Mouse (Mus musculus) layer of hippocampus, postnatal 36 days (tissue): Measurements from ENCODE around the gene Itga10. TPM values are rescaled to one million over a fixed set of nuclear protein-coding genes. Genes with fewer than 3 reads are reported as not detected.
A peak's percentile ranks its signal among the peaks of the same experiment; 100 is the strongest.
"Not testable (repeated sequence)": the region's sequence is repeated elsewhere in the genome, so short reads cannot be mapped to it uniquely, and the experiment has no call there.

Experiments used
- DNase-seq, 2 experiments: peaks; one replicate each; pipeline ENCODE4 v3.0.0; 2022
- total RNA-seq, 2 experiments: library from RNA; stranded (reverse); gene quantifications; 2 replicates each; pipeline ENCODE4 v1.2.3; 2021

Itga10 gene
- 1 to 10 TPM; 2.4 to 3.4 TPM for total RNA-seq

- DNase-seq, result no peak
Measured at GRCm38 (mm10) chr3:96645018-96645649, at the start of gene Itga10. Gene Itga10, plus strand, starts transcription at chr3:96645584.

GRCm38 (mm10) chr3:96595661-96596060 lies 49.7 kb upstream of the Itga10 start:
- peak in 1 of 2 experiments; percentile 43 for DNase-seq

- peak; percentile 82 to 84 for DNase-seq
Measured at GRCm38 (mm10) chr3:96596228-96596707, 49.1 kb upstream of the Itga10 start, which contains the start of gene Ankrd34a. Gene Ankrd34a, plus strand, starts transcription at chr3:96596636.

- peak in 1 of 2 experiments; percentile 35 for DNase-seq
Measured at GRCm38 (mm10) chr3:96596855-96597254, 48.5 kb upstream of the Itga10 start.

- peak; percentile 51 to 54 for DNase-seq
Measured at GRCm38 (mm10) chr3:96597435-96597891, 47.9 kb upstream of the Itga10 start.

GRCm38 (mm10) chr3:96598156-96599068 lies 47.0 kb upstream of the Itga10 start:
- peak; percentile 56 to 65 for DNase-seq

GRCm38 (mm10) chr3:96599069-96599393 lies 46.4 kb upstream of the Itga10 start:
- DNase-seq, result no peak

DNA sequence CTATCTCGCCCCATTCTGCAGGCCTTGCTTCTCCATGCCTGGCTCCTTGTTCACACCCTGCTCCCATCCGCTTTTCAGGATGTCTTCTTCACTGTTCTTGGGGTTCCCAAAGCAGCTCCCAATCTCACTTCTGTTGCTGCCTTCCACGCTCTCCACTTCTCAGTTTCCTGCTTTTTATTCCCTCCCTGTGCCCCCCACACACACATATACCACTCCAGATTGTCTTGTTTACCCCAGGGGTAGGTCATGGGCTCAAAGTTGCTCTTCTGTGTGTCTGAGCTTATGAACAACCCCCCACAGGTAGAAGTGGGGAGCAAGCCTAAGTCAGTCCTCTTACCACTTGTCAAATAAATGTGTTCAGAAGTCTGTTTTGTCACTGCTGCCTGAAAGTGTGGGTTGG lies 46.0 kb upstream of the Itga10 start:
- no peak for DNase-seq

- DNase-seq, result peak; percentile 94 to 96
Measured at GRCm38 (mm10) chr3:96600639-96601250, 44.6 kb upstream of the Itga10 start, which contains the start of gene Lix1l. Gene Lix1l, plus strand, starts transcription at chr3:96601149.

DNA sequence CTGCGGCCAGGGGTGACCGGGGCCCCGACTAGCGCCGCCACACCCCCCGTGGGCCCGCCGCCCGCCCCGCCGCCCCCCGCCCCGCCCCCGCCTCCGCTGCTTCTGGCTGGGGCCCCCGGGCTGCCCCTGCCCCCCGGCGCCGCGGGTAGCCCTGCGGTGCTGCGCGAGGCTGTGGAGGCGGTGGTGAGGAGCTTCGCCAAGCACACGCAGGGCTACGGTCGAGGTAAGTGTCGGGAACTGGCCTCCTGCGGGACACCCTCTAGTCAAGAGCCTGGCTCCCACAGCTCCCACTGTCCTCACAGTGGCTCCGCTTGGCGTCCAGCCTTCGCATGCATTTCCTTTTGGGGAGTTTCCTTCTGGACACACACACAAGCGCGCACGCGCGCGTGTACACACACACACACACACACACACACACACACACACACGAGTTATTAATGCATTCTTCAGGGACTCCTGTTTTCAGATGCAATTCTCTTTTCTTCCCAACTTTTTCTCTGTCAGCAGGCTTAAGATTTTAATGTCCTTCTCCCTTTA lies 44.1 kb upstream of the Itga10 start:
- peak; percentile 61 to 63 for DNase-seq

GRCm38 (mm10) chr3:96601941-96602703 lies 43.3 kb upstream of the Itga10 start:
- DNase-seq, result peak in 1 of 2 experiments; percentile 19

DNA sequence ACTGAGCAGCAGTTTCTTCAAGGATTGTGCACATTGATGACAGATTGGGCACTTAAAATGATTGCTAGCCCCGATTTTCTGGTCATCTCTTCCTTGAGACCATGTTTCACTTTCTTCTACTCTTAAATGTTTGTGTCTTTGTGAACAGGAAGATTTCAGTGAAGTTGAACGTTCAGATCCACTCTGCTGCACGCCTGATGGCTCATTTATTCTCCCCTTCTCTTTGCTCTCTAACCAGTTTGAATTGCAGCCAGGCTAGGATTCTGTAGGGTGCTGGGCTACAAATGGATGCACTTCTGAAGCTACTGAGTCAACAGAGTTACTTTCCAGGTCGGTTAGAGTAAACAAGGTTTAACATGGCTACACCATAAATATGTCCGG lies 42.7 kb upstream of the Itga10 start:
- DNase-seq, result no peak

- DNase-seq, result no peak
Measured at GRCm38 (mm10) chr3:96603311-96603710, 42.1 kb upstream of the Itga10 start.

- DNase-seq, result not testable (repeated sequence)
Measured at GRCm38 (mm10) chr3:96606007-96606406, 39.4 kb upstream of the Itga10 start.

GRCm38 (mm10) chr3:96606618-96607017 lies 38.8 kb upstream of the Itga10 start:
- DNase-seq, result no peak

- DNase-seq, result no peak
Measured at GRCm38 (mm10) chr3:96617941-96618340, 27.4 kb upstream of the Itga10 start.

- no peak for DNase-seq
Measured at GRCm38 (mm10) chr3:96623201-96623600, 22.2 kb upstream of the Itga10 start.

DNA sequence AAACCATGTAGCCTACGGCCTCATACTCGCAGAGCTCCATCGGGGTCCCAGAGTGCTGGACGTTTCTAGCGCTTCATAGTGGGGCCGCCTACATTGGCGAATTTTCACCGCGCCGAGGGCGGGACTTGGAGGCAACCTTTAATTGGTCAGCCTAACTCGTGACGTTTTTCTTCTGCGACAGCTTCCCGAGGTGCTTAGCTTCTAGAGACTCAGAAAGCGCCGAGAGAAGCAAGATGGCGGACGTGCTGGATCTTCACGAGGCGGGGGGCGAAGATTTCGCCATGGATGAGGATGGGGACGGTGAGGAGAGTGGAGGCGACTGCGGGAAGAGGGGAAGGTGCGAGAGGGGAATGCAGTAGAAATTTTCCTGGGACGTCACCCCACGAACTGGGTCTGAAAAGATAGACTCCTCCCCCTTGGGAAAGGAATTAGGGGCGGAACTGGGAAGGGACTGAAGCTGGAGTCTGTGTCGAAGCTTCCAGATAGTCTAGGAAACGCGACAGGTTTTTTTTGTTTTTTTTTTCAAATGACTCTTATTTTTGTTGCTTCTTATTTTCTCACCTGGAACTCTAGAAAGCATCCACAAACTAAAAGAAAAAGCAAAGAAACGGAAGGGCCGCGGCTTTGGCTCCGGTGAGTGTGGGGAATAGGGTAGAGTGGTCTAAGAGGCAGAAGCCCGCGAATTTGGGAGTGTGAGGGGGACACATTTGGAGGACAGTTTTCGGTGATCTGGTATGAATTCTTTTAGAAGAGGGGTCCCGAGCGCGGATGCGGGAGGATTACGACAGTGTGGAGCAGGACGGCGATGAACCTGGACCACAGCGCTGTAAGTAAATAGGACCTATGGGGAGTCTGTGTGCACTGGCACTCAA lies 15.4 kb upstream of the Itga10 start, which contains the start of gene Rbm8a:
Rbm8a (plus strand) TSS at position 205 of the 872 bp plus-strand sequence.
- DNase-seq, result peak; percentile 96

DNA sequence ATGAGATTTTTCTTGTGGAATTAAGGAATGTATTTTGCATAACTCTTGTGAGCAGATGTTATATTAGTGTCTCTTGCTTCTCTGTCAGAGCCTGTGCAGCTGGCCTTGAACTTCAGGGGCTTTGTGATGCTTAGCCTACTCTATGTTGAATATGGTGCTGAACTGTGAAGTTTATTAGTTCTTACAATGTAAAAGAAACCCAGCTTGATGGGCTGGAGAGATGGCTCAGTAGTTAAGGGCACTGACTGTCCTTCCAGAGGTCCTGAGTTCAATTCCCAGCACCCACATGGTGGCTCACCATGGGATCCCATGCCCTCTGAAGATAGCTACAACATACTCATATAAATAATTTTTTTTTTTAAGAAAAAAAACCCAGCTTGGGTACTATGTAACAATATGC lies 13.3 kb upstream of the Itga10 start:
- DNase-seq, result no peak

- no peak for DNase-seq
Measured at GRCm38 (mm10) chr3:96634015-96634414, 11.4 kb upstream of the Itga10 start.
